Mouse (Mus musculus) urinary bladder, postnatal 4 days (tissue): ENCODE measurements at regions not wholly inside any gene's neighbourhood (a gene's known extent, or its start where the extent isn't known, plus 50 kb on each side); places are given as distances from the start of the nearest gene placed in this dataset.

Source experiments
- DNase-seq, 2 experiments: peaks; one replicate each; pipeline ENCODE4 v3.0.0; 2021 to 2022; ENCODE audit warnings: low spot score in 2 of 2

- no peak for DNase-seq
Measured at GRCm38 (mm10) chr16:78156876-78157232, 144.4 kb upstream of the Cxadr start.

DNA sequence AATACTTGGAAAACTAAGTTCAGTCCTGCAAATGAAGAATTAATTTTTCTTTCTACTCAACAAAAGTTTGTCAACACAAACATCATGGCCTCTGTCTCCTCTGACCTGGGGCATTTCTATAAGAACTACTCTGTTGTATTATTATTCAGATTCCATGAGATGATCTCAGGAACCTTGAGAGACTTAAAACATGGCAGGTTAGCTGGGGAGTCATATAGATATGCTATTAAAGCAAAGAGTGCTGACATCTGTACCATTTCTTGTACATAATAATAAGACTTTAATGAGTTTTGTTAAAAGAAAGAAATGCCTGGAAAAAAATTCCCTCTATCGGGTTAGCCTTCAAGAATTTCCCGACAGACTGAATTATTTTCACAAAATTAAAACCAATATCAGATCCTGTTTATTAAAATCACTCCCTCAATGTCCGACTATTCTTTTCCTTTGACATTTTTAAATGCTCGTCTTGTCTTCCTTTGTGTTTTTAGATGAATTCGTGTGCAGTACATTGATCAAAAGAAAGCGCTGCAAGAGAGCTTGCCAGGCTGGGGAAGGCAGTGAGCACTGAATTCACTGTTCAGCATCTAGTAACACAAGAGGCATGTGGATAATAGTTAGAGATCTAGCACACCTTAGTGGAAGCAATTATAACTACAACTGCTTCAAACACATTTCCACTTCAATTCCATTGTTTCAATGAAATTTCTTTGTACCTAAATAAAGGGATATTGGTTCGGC lies 145.0 kb upstream of the Cxadr start:
- DNase-seq, result no peak

DNA sequence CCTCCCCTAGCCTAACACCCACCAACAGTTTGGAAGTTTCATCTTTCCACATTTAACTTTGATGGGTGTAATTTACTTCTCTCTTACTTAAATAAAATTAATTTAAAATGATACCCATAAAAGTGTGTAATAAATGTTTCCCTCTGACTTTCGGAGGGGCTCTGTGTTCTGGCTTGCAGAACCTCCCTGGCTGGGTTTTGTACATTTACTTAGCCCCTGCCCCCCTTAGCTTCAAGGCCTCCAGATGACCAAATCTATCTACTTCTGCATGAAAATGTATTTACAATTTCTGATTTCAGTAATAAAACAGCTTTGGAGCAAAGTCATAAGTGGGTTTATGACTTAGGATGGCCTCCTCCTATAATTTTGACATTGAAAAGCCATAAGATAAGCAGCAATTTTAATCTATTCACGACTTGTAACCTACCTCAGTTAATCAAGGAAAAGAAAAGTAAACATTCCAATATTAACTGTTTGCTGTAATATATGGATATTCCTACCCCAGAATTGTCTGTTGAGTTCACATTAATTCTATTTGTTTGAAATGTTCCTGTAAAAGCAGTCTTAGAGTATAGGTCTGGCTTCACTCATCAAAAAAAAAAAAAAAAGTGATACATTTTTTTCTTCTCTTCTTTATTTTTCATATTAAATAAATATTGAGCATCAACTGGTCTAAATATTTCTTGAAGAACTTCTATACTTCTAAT lies 147.2 kb upstream of the Cxadr start:
- DNase-seq, result no peak

GRCm38 (mm10) chr16:78144146-78144545 lies 157.1 kb upstream of the Cxadr start:
- no peak for DNase-seq

DNA sequence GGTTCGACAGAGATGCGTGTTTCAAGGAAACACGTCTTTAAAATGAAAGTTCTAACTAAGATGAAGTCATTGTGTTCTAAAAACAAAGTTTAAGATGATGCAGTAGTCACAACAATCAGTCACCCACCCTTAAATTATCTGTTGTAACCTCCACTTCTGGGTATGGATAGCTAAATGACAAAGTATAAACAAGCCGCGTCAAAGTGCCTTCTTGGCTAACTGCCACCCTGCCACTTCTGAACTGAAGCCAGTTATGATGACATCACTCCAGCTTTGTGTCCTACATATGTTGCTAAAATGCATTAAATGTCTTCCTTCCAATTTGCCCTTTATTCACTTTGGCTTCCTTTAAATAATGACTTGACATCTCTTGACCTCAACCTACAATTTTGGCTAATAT lies 165.8 kb upstream of the Cxadr start:
- DNase-seq, result no peak

- DNase-seq, result no peak
Measured at GRCm38 (mm10) chr16:78134531-78134930, 166.8 kb upstream of the Cxadr start.

GRCm38 (mm10) chr16:78121668-78122067 lies 179.6 kb upstream of the Cxadr start:
- DNase-seq, result no peak

DNA sequence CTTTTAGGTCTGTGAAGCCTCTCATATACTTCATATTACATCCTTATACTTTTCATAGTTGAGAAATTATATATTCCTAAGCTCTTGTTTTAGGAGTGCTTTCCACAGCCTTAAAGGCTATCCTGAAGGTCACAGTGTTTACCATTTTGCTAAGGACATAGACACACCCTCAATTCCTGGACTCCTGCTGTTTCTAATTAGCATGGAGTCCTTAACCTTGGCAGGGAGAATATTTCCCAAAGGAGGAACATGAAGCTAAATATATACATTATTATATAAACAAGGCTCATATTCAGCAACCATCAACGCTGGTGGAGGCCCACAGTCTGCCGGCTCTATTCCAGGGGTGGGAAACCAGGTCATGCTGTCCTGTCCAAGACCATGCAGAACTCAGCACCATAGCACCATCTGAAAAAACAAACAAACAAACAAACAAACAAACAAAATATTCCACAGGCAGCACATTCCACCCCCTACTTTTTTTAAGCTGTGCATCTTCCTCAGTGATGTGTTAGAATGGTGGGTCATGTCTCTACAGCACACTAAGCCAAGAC lies 180.9 kb upstream of the Cxadr start:
- no peak for DNase-seq

GRCm38 (mm10) chr16:78104246-78104645 lies 197.0 kb upstream of the Cxadr start:
- no peak for DNase-seq

GRCm38 (mm10) chr16:78101415-78102326 lies 199.6 kb upstream of the Cxadr start:
- DNase-seq, result peak in 1 of 2 experiments; percentile 51

DNA sequence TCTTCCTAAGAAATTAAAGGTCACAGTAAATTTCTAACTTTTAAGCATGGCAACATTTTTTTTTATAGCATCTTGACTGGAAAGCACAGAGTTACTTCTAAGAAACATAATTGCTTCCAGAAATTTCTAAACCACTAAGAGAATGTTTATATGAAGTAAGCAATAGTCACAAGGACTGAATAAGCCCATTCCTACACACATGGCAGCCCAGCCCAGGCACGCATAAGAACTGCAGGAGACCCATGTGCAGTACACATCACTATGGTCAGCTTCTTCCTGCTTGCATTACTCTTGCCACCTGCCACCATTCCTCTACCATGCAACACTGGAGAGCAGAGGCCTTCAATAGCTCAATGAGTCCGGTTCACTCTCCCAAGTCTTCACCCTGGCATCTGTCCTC lies 201.4 kb upstream of the Cxadr start:
- DNase-seq, result no peak

DNA sequence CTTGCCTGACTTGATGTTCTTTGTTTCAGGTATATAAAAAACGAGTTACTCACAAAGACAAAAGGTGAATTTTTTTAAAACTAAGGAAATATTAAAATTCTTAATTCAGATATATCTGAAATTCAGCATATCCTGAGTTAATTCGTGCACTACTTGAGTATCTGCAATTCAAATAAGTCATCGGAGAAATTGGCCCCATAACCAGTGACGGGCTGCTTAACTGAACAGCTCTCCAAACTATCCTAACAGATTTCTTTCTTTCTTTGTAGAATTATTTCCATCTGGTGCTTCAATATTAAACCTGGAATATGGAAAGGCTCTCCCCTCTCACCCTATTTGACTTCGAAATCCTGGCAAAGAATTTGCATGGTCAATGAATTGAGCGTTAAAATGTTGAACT lies 202.2 kb upstream of the Cxadr start:
- DNase-seq, result no peak

DNA sequence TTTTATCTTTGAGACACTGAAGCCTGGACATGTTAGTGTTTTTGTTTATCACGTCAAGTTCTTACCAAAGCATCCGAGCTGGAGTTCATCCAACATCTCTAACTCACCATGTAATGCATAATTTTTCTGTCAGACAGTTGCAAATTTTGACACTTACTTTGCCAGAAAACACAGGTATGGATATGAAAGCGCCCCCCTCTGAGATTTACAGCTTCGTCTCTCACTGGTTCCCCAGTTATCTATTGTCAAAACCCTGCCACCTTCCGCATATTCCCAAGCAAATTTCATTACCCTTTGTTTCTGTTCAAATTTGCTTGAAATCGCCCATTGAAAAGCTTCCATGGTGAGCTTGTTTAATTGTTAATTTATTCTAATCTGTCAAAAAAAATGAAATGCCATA lies 202.7 kb upstream of the Cxadr start:
- DNase-seq, result no peak

DNA sequence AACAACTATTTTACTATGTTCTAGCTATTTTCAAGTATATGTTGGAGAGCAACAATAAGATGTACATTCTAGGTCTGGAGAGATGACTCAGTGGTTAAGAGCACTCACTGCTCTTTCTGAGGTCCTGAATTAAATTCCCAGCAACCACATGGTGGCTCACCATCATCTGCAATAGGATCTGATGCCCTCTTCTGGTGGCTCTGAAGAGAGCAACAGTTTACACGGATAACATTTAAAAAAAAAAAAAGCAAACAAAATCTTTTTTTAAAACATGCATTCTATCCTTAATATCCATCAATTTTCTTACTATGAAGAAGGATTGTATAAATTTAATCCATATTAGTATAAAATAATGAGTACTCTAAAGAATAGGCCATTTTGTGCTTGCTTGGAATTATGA lies 204.7 kb upstream of the Cxadr start:
- DNase-seq, result no peak

DNA sequence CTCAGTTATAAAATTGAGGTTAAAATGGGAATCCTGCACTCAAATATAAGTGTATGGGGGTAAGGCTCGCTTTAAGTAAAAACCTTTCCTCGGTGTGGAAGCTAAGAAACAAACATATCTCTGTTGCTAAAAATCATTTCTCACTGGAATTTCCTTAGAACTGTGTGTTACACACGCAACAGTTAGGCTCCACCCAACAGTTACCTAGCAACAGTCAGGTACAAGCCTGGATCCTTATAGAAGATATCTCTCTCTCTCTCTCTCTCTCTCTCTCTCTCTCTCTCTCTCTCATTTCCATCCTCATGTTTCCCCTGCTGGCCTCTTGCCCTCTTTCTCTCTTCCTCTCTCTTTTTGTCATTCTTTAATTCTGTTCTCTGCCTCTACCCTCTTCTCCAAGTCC lies 211.1 kb upstream of the Cxadr start:
- DNase-seq, result no peak

DNA sequence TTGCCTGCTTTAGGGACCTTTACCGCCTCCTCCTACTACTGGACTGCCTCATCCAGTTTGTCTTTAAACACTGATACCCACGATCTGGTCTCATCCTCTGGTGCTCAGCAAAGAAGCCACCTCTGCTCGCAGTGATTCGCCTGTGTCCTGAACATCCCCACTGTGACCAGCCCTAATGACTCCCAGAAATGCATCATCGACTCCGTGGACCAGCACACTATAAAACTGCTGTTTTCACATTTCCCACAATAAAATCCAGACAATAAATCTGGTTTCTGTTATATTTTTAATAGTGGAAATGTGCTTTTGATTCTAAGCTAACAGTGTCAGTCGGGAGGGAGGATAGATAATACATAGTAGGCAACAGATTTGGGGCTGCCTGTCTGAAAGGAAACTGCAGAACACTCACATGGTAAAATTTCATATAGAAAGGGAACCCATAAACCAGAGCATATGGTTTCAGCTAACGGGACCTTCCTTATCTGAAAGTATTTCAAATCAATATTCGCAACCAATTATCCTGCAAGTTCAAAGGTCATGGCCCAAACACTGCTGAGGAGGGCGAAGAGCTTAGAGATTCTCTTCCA lies 233.7 kb upstream of the Cxadr start:
- DNase-seq, result no peak

- DNase-seq, result no peak
Measured at GRCm38 (mm10) chr16:78060516-78060915, 240.8 kb upstream of the Cxadr start.

DNA sequence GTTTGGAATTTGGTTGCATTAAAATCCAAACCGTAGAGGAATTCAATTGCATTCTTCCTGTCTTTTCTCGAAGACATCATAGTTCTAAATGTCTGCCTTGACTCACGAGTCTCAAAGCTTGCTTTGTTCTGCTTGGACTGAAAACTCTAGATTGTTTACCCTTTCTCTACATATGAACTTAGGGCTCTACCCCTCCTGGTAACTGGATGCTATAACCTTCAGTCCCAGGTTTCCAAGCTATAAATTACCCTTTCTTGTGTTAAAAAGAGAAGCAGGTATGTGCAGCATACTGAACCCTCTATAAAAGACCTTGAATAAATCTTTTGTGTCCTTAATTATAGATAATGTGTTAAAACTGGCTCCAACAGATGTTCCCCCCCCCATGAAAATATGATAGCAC lies 243.7 kb upstream of the Cxadr start:
- DNase-seq, result no peak

DNA sequence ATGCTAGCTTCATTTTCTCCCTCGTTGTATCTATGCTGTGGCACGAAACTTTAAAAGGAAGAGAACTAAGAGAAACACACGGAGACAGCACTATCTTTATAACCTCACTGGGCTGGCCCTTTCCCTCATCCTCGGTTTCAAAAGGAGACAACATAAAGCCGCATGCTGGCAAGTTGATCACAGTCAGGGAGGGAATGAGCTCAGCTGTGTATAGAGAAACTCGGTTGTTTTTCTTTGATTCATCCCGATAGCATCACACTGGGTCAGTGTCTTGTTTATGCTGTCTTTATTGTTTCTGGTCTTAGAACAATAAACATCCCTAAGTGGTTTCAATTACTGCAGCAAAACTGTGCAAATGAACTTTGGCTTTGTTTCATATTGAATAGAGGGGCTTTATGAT lies 249.2 kb upstream of the Cxadr start:
- peak in 1 of 2 experiments; percentile 25 for DNase-seq

- no peak for DNase-seq
Measured at GRCm38 (mm10) chr16:78040149-78040920, 261.0 kb upstream of the Cxadr start.
